In genomic region chr17:8203487-8203886, GRCm38 (mm10) we compare ENCODE assay signal across 22 mouse cellular contexts. TPM values are rescaled to one million over a fixed set of nuclear protein-coding genes. Genes with fewer than 3 reads are reported as not detected.
"Had no signal": no experiment of that assay in that cellular context is flagged by ENCODE, and none has a peak within 500 bp of the region (broad histone marks: within the 10 kb centered on the region; RNA-seq: fewer than 3 reads in every experiment).

No protein-coding gene starts in this region.

- ATAC-seq: lung, postnatal 0 days; midbrain, embryonic 16.5 days had no signal

- H3K27me3 ChIP-seq: lung, embryonic 15.5 days; midbrain, embryonic 12.5 days; neural tube, embryonic 12.5 days; stomach, embryonic 15.5 days had no signal

- H3K27ac ChIP-seq: liver, embryonic 14.5 days; lung, embryonic 15.5 days; midbrain, embryonic 10.5 days; midbrain, embryonic 12.5 days; neural tube, embryonic 12.5 days; stomach, embryonic 15.5 days; stomach, postnatal 0 days had no signal

- H3K4me3 ChIP-seq: lung, embryonic 15.5 days; midbrain, embryonic 10.5 days; midbrain, embryonic 12.5 days; myocyte; neural tube, embryonic 12.5 days; stomach, embryonic 15.5 days had no signal

- DNase-seq: lung, adult 18-20 months; lung, postnatal 14 days; lung, postnatal 4 days; midbrain, embryonic 14.5 days; right cerebral cortex, postnatal 14 days; thymus, adult 2 months; thymus, postnatal 25 days; thymus, postnatal 4 days had no signal

- H3K4me1 ChIP-seq: lung, embryonic 15.5 days; midbrain, embryonic 10.5 days; midbrain, embryonic 12.5 days; neural tube, embryonic 12.5 days; stomach, embryonic 15.5 days had no signal

RNA-seq across cellular contexts. Expression of gene Ccr6, which starts 32.4 kb away (rescaled TPM):
- total RNA-seq: megakaryocyte-erythroid progenitor cell, adult 5-6 weeks had no signal
- polyA plus RNA-seq: lung, embryonic 15.5 days; midbrain, embryonic 10.5 days; midbrain, embryonic 12.5 days; midbrain, embryonic 14.5 days; midbrain, embryonic 16.5 days; myocyte; neural tube, embryonic 12.5 days; neural tube, embryonic 14.5 days had no signal

RNA-seq across cellular contexts. Expression of gene Gm49673, which starts 55.9 kb away (rescaled TPM):
- total RNA-seq: megakaryocyte, adult 5-6 weeks; megakaryocyte-erythroid progenitor cell, adult 5-6 weeks had no signal
- polyA plus RNA-seq: liver, embryonic 16.5 days; midbrain, embryonic 12.5 days; midbrain, embryonic 14.5 days; midbrain, embryonic 16.5 days; myocyte; stomach, postnatal 0 days had no signal
